Mouse (Mus musculus): ENCODE data around the gene Hspg2. TPM values are rescaled to one million over a fixed set of nuclear protein-coding genes. Genes with fewer than 3 reads are reported as not detected.
A peak's percentile ranks its signal among the peaks of the same experiment; 100 is the strongest.

The Hspg2 gene
- total RNA-seq, 2 experiments from 2014 or later, result not detected

- ATAC-seq (replicated peaks; ENCODE audit: low FRiP score, poor library complexity, severe bottlenecking), result no peak
Observed at GRCm38 (mm10) chr4:137603449-137604171, 135.0 kb downstream of the Hspg2 start.

GRCm38 (mm10) chr4:137607023-137607422, 138.5 kb downstream of the Hspg2 start:
- no peak for ATAC-seq (replicated peaks; ENCODE audit: low FRiP score, poor library complexity, severe bottlenecking)

- ATAC-seq (replicated peaks; ENCODE audit: low FRiP score, poor library complexity, severe bottlenecking), result no peak
Observed at GRCm38 (mm10) chr4:137609281-137609680, 140.7 kb downstream of the Hspg2 start.

GRCm38 (mm10) chr4:137609702-137610101, 141.1 kb downstream of the Hspg2 start:
- ATAC-seq (replicated peaks; ENCODE audit: low FRiP score, poor library complexity, severe bottlenecking), result 0 out of 2 replicates have a peak, but pooled peaks have one; percentile 35

- no peak for ATAC-seq (replicated peaks; ENCODE audit: low FRiP score, poor library complexity, severe bottlenecking)
Observed at GRCm38 (mm10) chr4:137610256-137610655, 141.7 kb downstream of the Hspg2 start.

Other genes starting within 250 kb of the Hspg2 start
- not detected in 2 replicates for gene Wnt4, start 191.3 kb upstream of the Hspg2 start, total RNA-seq (2015; ENCODE audit: low replicate concordance)
- gene Wnt4, start 191.3 kb upstream of the Hspg2 start, total RNA-seq (2017; ENCODE audit: low replicate concordance), result not detected in 2 replicates
- 236 and 252 TPM in 2 replicates for gene Cdc42, start 111.0 kb upstream of the Hspg2 start, total RNA-seq (2015; ENCODE audit: low replicate concordance)
- gene Cdc42, start 111.0 kb upstream of the Hspg2 start, total RNA-seq (2017; ENCODE audit: low replicate concordance), result 105 and 186 TPM in 2 replicates
- gene Cela3a, start 59.0 kb upstream of the Hspg2 start, total RNA-seq (2015; ENCODE audit: low replicate concordance), result not detected in 2 replicates
- gene Cela3a, start 59.0 kb upstream of the Hspg2 start, total RNA-seq (2017; ENCODE audit: low replicate concordance), result not detected in 2 replicates
- not detected in 2 replicates for gene Cela3b, start 38.2 kb upstream of the Hspg2 start, total RNA-seq (2015; ENCODE audit: low replicate concordance)
- gene Cela3b, start 38.2 kb upstream of the Hspg2 start, total RNA-seq (2017; ENCODE audit: low replicate concordance), result not detected in 2 replicates
- not detected in 2 replicates for gene 1700013G24Rik, start 15.5 kb upstream of the Hspg2 start, total RNA-seq (2015; ENCODE audit: low replicate concordance)
- gene 1700013G24Rik, start 15.5 kb upstream of the Hspg2 start, total RNA-seq (2017; ENCODE audit: low replicate concordance), result not detected in 2 replicates
- not detected in 2 replicates for gene Ldlrad2, start 105.8 kb downstream of the Hspg2 start, total RNA-seq (2015; ENCODE audit: low replicate concordance)
- gene Ldlrad2, start 105.8 kb downstream of the Hspg2 start, total RNA-seq (2017; ENCODE audit: low replicate concordance), result not detected in 2 replicates
- gene Usp48, start 125.0 kb downstream of the Hspg2 start, total RNA-seq (2015; ENCODE audit: low replicate concordance), result 37.6 and 43.4 TPM in 2 replicates
- gene Usp48, start 125.0 kb downstream of the Hspg2 start, total RNA-seq (2017; ENCODE audit: low replicate concordance), result 46.5 and 54.8 TPM in 2 replicates
- gene Rap1gap, start 196.0 kb downstream of the Hspg2 start, total RNA-seq (2015; ENCODE audit: low replicate concordance), result not detected in 2 replicates
- gene Rap1gap, start 196.0 kb downstream of the Hspg2 start, total RNA-seq (2017; ENCODE audit: low replicate concordance), result not detected in 2 replicates

All from erythroblast, adult 5-6 weeks (primary cell).